Mouse (Mus musculus): ENCODE measurements around the gene Tmem63c. TPM values are rescaled to one million over a fixed set of nuclear protein-coding genes. Genes with fewer than 3 reads are reported as not detected.

The Tmem63c gene
- polyA plus RNA-seq, 1 experiment from 2014 or later: 1.2 TPM

DNA sequence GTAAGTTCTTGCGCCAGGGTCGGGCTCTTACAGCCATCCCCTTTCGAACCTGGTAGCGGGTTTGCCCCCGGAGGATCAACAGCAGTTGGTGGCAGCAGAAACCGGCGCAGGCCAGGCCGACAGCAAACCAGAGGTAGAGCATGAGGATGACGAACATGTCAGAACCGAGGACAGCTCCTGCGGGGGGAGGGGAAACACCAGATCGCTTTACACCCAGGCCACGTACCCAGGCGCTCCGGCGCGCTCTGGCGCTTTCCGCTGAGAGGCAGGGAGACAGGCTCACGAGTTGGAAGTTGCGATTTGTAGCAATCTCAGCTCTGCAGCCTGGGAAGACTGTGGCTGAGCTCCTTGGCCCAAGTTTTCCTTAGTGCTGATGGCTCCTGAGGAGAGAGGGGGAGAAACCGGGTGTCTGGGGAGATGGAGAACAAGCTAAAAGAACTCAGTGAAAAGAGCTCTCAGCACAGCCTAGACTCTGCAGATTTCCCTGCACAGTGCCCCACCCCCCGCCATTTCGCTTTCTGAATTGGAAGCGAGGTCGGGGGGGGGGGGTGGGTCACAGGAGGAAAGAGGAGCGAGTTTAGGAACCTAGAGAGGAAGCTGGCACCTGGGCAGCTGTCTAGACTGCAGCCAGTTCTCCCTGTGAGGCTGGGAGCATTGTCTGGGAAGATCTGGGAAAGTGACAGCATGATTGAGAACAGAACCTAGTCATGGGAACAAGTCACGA is 37.5 kb upstream of the Tmem63c start:
- ATAC-seq (ENCODE audit: insufficient read depth, low FRiP score): no peak
- H3K4me1 ChIP-seq (ENCODE audit: control insufficient read depth, insufficient read depth, low read length): no peaks in the 10 kb centered on the region
- H3K36me3 ChIP-seq (ENCODE audit: control insufficient read depth, insufficient read depth, low read length): no peaks in the 10 kb centered on the region
- H3K9ac ChIP-seq (ENCODE audit: low read length): no peak overlapping the region
- 4% methylated on average over 27 of the region's 28 CpGs for WGBS
- H3K9me3 ChIP-seq (replicated peaks; ENCODE audit: control insufficient read depth, low read length): no peaks in the 10 kb centered on the region
- no peak overlapping the region for H3K27ac ChIP-seq (ENCODE audit: low read length)
- H3K4me2 ChIP-seq (ENCODE audit: low read depth, low read length): no peak overlapping the region
- H3K4me3 ChIP-seq (replicated peaks; ENCODE audit: low read length): no peak overlapping the region
- peaks cover 60% of the 10 kb centered on the region for H3K27me3 ChIP-seq (ENCODE audit: control insufficient read depth, insufficient read depth, low read length)

DNA sequence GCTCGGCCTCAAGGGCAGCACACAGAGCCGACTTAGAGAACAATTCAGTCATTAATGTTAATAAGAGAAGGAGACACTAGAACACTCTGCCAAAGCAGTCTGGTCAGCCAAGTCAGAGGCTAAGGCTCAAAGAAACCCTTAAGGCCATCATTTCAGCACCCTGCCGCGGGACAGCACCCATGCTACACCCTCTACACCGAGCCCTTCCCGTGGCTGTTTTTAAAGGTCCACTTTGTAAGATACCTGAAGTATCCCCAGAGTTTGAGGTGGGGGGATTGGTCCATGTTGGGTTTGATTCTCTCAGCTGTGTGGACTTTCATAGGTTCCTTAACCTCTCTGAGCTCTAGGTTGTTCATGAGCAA is 37.0 kb upstream of the Tmem63c start:
- H3K4me1 ChIP-seq (ENCODE audit: control insufficient read depth, insufficient read depth, low read length): no peaks in the 10 kb centered on the region
- H3K27ac ChIP-seq (ENCODE audit: low read length): no peak overlapping the region
- no peak overlapping the region for H3K9ac ChIP-seq (ENCODE audit: low read length)
- H3K36me3 ChIP-seq (ENCODE audit: control insufficient read depth, insufficient read depth, low read length): no peaks in the 10 kb centered on the region
- ATAC-seq (ENCODE audit: insufficient read depth, low FRiP score): no peak
- 10% methylated on average over 6 of the region's 6 CpGs for WGBS
- no peak overlapping the region for H3K4me2 ChIP-seq (ENCODE audit: low read depth, low read length)
- peaks cover 60% of the 10 kb centered on the region for H3K27me3 ChIP-seq (ENCODE audit: control insufficient read depth, insufficient read depth, low read length)
- H3K4me3 ChIP-seq (replicated peaks; ENCODE audit: low read length): no peak overlapping the region
- no peaks in the 10 kb centered on the region for H3K9me3 ChIP-seq (replicated peaks; ENCODE audit: control insufficient read depth, low read length)

DNA sequence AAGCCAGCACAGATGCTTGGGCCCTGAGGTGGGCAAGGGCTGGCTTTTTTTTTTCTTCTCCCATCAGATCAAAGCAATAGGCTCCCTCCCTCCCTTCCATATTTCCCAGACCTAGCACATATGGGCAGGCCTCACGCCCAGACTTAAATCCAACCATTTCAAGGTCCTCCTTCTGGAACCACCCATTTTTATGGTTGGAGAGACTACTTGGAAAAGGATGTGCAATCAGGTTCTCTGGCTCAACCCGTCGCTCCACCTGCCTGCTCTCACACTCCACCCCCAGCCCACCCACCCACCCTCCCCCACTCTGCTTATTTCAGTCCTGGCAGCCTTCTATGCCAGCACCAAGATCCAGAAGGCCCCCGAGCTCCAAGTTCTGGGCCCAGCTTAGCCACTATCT is 34.6 kb upstream of the Tmem63c start:
- WGBS: 60% methylated on average over 4 of the region's 4 CpGs
- H3K27me3 ChIP-seq (ENCODE audit: control insufficient read depth, insufficient read depth, low read length): peaks cover 73% of the 10 kb centered on the region
- no peaks in the 10 kb centered on the region for H3K36me3 ChIP-seq (ENCODE audit: control insufficient read depth, insufficient read depth, low read length)
- H3K9me3 ChIP-seq (replicated peaks; ENCODE audit: control insufficient read depth, low read length): no peaks in the 10 kb centered on the region
- peaks cover 8% of the 10 kb centered on the region; the same call in 1 of the 2 replicates for H3K4me1 ChIP-seq (ENCODE audit: control insufficient read depth, insufficient read depth, low read length)
- H3K9ac ChIP-seq (ENCODE audit: low read length): no peak overlapping the region
- no peak overlapping the region for H3K4me3 ChIP-seq (replicated peaks; ENCODE audit: low read length)
- no peak overlapping the region for H3K4me2 ChIP-seq (ENCODE audit: low read depth, low read length)
- ATAC-seq (ENCODE audit: insufficient read depth, low FRiP score): no peak
- H3K27ac ChIP-seq (ENCODE audit: low read length): no peak overlapping the region

DNA sequence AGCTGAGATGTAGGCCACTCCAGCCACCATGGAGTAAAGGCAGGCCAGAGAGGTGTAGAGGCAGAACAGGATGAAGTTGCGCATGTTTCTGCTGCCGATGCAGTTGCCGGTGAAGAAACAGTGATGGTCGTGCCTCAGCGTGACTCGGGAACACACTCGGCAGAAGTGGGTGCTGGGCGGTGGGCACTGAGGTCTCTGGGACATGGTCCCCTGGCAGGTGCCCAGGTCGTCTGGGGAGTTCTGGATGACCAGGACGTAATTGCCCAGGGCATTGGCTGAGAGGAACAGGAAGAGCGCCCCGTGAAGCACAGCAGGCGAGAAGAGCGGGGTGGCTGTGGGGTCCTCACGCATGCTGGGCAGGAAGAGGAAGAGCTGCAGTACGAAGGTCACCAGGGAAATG is 32.9 kb upstream of the Tmem63c start:
- Histone ChIP-seq H3K36me3 (ENCODE audit: control insufficient read depth, insufficient read depth, low read length) (no peaks in the 10 kb centered on the region), H3K4me2 (ENCODE audit: low read depth, low read length) (no peak overlapping the region), H3K4me1 (ENCODE audit: control insufficient read depth, insufficient read depth, low read length) (peaks cover 8% of the 10 kb centered on the region; the same call in 1 of the 2 replicates), H3K27me3 (ENCODE audit: control insufficient read depth, insufficient read depth, low read length) (peaks cover 62% of the 10 kb centered on the region), H3K9ac (ENCODE audit: low read length) (no peak overlapping the region), H3K9me3 (replicated peaks; ENCODE audit: control insufficient read depth, low read length) (no peaks in the 10 kb centered on the region), H3K27ac (ENCODE audit: low read length) (no peak overlapping the region), H3K4me3 (replicated peaks; ENCODE audit: low read length) (no peak overlapping the region)
- no peak for ATAC-seq (ENCODE audit: insufficient read depth, low FRiP score)
- WGBS: 41% methylated on average over 16 of the region's 16 CpGs

DNA sequence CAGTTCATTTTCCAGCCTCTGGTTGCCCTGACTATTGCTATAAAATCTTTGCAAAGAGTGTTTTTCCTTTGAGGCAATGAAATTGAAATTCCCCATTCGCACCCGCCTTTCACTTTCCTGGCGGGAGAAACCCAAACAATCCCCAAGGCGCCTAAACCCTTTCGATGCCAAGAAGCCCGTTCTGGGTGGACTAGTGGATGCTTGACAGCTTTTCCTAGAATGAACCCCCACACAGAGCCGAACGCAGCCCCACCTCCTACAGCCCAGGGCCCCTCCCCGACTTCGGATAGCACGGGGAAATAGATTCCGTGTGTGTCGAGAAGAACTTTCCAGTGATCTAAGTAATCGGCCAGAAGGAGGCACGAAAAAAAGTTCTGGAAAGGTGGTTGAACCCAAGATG is 31.8 kb upstream of the Tmem63c start:
- Histone ChIP-seq H3K9ac (ENCODE audit: low read length) (no peak overlapping the region), H3K4me3 (replicated peaks; ENCODE audit: low read length) (no peak overlapping the region), H3K4me2 (ENCODE audit: low read depth, low read length) (no peak overlapping the region), H3K27ac (ENCODE audit: low read length) (no peak overlapping the region), H3K27me3 (ENCODE audit: control insufficient read depth, insufficient read depth, low read length) (peaks cover 56% of the 10 kb centered on the region), H3K9me3 (replicated peaks; ENCODE audit: control insufficient read depth, low read length) (no peaks in the 10 kb centered on the region), H3K4me1 (ENCODE audit: control insufficient read depth, insufficient read depth, low read length) (peaks cover 8% of the 10 kb centered on the region; the same call in 1 of the 2 replicates), H3K36me3 (ENCODE audit: control insufficient read depth, insufficient read depth, low read length) (no peaks in the 10 kb centered on the region)
- no peak for ATAC-seq (ENCODE audit: insufficient read depth, low FRiP score)
- WGBS: 7% methylated on average over 15 of the region's 15 CpGs

DNA sequence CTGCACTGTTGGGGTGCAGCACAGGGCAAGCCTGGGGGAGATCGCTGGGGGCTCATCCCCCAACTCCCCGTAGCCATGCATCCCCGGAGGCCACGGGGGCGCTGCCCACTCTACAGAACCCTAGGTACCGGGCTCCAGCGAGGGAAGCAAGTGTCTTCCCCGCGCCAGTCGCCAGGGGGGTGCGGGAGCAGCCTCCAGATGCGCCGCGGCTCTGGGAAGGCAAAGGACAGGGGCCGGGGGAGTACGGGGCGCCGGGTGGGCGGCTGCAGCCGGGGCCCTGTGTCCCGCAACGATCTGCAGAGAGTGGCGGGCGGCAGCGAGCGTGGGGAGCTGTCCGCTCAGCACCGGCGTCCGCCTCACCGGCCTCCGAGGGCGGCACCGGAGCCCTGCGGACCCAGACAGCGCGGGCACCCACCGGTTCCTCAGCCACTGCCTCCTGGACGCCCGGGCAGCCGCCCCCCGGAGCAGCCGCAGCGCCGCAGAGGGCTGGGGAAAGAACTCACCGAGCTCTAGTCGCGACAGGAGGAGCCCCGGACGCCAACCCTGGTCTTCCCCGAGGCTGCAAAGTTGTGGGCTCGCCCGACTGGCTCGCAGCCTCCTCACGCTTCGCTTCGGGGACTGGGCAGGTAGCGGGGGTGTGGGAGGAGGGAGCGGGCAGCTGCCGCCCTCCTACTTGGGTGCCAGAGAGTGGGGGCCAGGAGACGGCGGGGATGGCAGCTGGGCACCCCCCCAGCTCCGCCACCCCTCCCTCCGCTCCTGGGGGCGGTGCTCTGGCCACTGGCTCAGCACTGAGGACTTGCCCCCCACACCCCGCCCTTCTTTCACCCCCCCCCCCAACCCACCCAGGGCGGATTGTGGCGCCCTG is 31.0 kb upstream of the Tmem63c start, which contains the start of gene Zdhhc22:
Zdhhc22 (minus strand) TSS at position 541 of the 865 bp plus-strand sequence.
- 1% methylated on average over 64 of the region's 68 CpGs for WGBS
- ATAC-seq (ENCODE audit: insufficient read depth, low FRiP score): peak; percentile 44; the same call in 1 of the 2 replicates
- Histone ChIP-seq H3K9ac (ENCODE audit: low read length) (no peak within 1 kb of the TSS), H3K36me3 (ENCODE audit: control insufficient read depth, insufficient read depth, low read length) (no peaks in the 10 kb centered on the region), H3K4me3 (replicated peaks; ENCODE audit: low read length) (peak within 1 kb of the TSS; percentile 19), H3K4me2 (ENCODE audit: low read depth, low read length) (peak within 1 kb of the TSS; percentile 42), H3K9me3 (replicated peaks; ENCODE audit: control insufficient read depth, low read length) (no peaks in the 10 kb centered on the region), H3K27me3 (ENCODE audit: control insufficient read depth, insufficient read depth, low read length) (peaks cover 48% of the 10 kb centered on the region), H3K4me1 (ENCODE audit: control insufficient read depth, insufficient read depth, low read length) (peaks cover 8% of the 10 kb centered on the region; the same call in 1 of the 2 replicates), H3K27ac (ENCODE audit: low read length) (no peak within 1 kb of the TSS)

DNA sequence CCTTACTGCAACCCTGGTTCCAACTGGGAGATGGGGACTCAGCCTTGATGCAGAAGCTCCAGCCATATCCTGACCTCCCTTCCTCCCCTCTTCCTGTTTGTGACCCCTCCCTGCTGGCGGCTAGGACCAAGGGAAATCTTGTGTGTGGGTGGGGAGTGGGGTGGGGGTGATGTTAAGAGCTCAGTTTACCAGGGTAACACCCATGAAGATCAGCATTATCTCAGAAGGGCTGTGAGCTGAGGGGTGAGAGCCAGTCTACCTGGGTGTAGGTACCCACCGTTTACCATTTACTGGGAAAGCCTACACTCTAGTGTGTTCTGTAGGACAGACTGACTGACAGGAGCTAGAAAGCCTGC is 30.4 kb upstream of the Tmem63c start:
- no peak for ATAC-seq (ENCODE audit: insufficient read depth, low FRiP score)
- Histone ChIP-seq H3K4me3 (replicated peaks; ENCODE audit: low read length) (no peak overlapping the region), H3K27ac (ENCODE audit: low read length) (no peak overlapping the region), H3K27me3 (ENCODE audit: control insufficient read depth, insufficient read depth, low read length) (peaks cover 47% of the 10 kb centered on the region), H3K36me3 (ENCODE audit: control insufficient read depth, insufficient read depth, low read length) (no peaks in the 10 kb centered on the region), H3K4me2 (ENCODE audit: low read depth, low read length) (no peak overlapping the region), H3K9ac (ENCODE audit: low read length) (no peak overlapping the region), H3K9me3 (replicated peaks; ENCODE audit: control insufficient read depth, low read length) (no peaks in the 10 kb centered on the region), H3K4me1 (ENCODE audit: control insufficient read depth, insufficient read depth, low read length) (peaks cover 8% of the 10 kb centered on the region; the same call in 1 of the 2 replicates)
- 30% methylated on average over 2 of the region's 2 CpGs for WGBS

- no peaks in the 10 kb centered on the region for H3K9me3 ChIP-seq (replicated peaks; ENCODE audit: control insufficient read depth, low read length)
- H3K4me3 ChIP-seq (replicated peaks; ENCODE audit: low read length): no peak overlapping the region
- no peak overlapping the region for H3K4me2 ChIP-seq (ENCODE audit: low read depth, low read length)
- H3K4me1 ChIP-seq (ENCODE audit: control insufficient read depth, insufficient read depth, low read length): peaks cover 8% of the 10 kb centered on the region; the same call in 1 of the 2 replicates
- 32% methylated on average over 4 of the region's 4 CpGs for WGBS
- H3K27ac ChIP-seq (ENCODE audit: low read length): no peak overlapping the region
- no peaks in the 10 kb centered on the region for H3K36me3 ChIP-seq (ENCODE audit: control insufficient read depth, insufficient read depth, low read length)
- H3K9ac ChIP-seq (ENCODE audit: low read length): no peak overlapping the region
- peaks cover 22% of the 10 kb centered on the region for H3K27me3 ChIP-seq (ENCODE audit: control insufficient read depth, insufficient read depth, low read length)
- ATAC-seq (ENCODE audit: insufficient read depth, low FRiP score): no peak
Observed at GRCm38 (mm10) chr12:86994166-86994565, 27.0 kb upstream of the Tmem63c start.

GRCm38 (mm10) chr12:86994776-86995175 is 26.4 kb upstream of the Tmem63c start:
- H3K27me3 ChIP-seq (ENCODE audit: control insufficient read depth, insufficient read depth, low read length): peaks cover 16% of the 10 kb centered on the region
- peaks cover 6% of the 10 kb centered on the region; the same call in 1 of the 2 replicates for H3K4me1 ChIP-seq (ENCODE audit: control insufficient read depth, insufficient read depth, low read length)
- WGBS: 58% methylated on average over 3 of the region's 3 CpGs
- H3K9me3 ChIP-seq (replicated peaks; ENCODE audit: control insufficient read depth, low read length): no peaks in the 10 kb centered on the region
- no peak overlapping the region for H3K4me3 ChIP-seq (replicated peaks; ENCODE audit: low read length)
- H3K27ac ChIP-seq (ENCODE audit: low read length): no peak overlapping the region
- no peaks in the 10 kb centered on the region for H3K36me3 ChIP-seq (ENCODE audit: control insufficient read depth, insufficient read depth, low read length)
- no peak overlapping the region for H3K4me2 ChIP-seq (ENCODE audit: low read depth, low read length)
- no peak for ATAC-seq (ENCODE audit: insufficient read depth, low FRiP score)
- H3K9ac ChIP-seq (ENCODE audit: low read length): no peak overlapping the region
